Mouse (Mus musculus): ENCODE measurements around the gene Exo1.

GRCm38 (mm10) chr1:175893726-175894125 lies 13.3 kb downstream of the Exo1 start:
- TF ChIP-seq EP300 (IDR thresholded peaks at IDR 0.05; ENCODE audit: low read depth): no peak
- no peak for TF ChIP-seq CTCF (IDR thresholded peaks at IDR 0.05; ENCODE audit: low read depth)
